Mouse (Mus musculus): Measurements from ENCODE around the gene Phox2b.

- no peak for TF ChIP-seq CTCF (conservative IDR thresholded peaks at IDR 0.05; ENCODE audit: low read length)
- TF ChIP-seq NANOG (IDR thresholded peaks at IDR 0.05; ENCODE audit: borderline replicate concordance, low read length), result no peak
Observed at GRCm38 (mm10) chr5:67131671-67132070, 32.6 kb upstream of the Phox2b start.

All from E14TG2a.4 (cell line).